Mouse (Mus musculus): ENCODE measurements around the gene Hsd11b2. TPM values are rescaled to one million over a fixed set of nuclear protein-coding genes. Genes with fewer than 3 reads are reported as not detected.

Hsd11b2 gene
- total and polyA plus RNA-seq, 3 experiments: not detected

- Histone ChIP-seq H3K9me3 (replicated peaks) (no peaks in the 10 kb centered on the region), H3K4me1 (ENCODE audit: insufficient read depth, low read depth, low read length) (no peaks in the 10 kb centered on the region), H3K4me3 (ENCODE audit: low read depth, low read length) (no peak within 1 kb of the TSS), H3K27me3 (ENCODE audit: insufficient read depth, low read length) (peaks cover 52% of the 10 kb centered on the region), H3K36me3 (replicated peaks) (no peaks in the 10 kb centered on the region)
- DNase-seq (ENCODE audit: low spot score): no peak
- TF ChIP-seq TAL1 (conservative IDR thresholded peaks at IDR 0.05; ENCODE audit: low read depth, low read length) (no peak), GATA2 (IDR thresholded peaks at IDR 0.05; ENCODE audit: borderline replicate concordance, low read depth, low read length) (no peak), GATA1 (IDR thresholded peaks at IDR 0.05; ENCODE audit: borderline replicate concordance, low read length) (no peak), POLR2AphosphoS5 (IDR thresholded peaks at IDR 0.05; ENCODE audit: insufficient replicate concordance, low read depth, low read length) (no peak), CTCF (IDR thresholded peaks at IDR 0.05; ENCODE audit: low read depth, low read length) (no peak)
- no peak for ATAC-seq (ENCODE audit: extremely low read depth, insufficient number of reproducible peaks, low FRiP score, poor library complexity, severe bottlenecking)
Observed at GRCm38 (mm10) chr8:105471314-105472015, 47.1 kb upstream of the Hsd11b2 start, which contains the start of gene Tppp3. Gene Tppp3 (minus strand): TSS chr8:105471526.

- TF ChIP-seq CTCF (IDR thresholded peaks at IDR 0.05; ENCODE audit: low read depth, low read length): no peak
- TF ChIP-seq GATA1 (IDR thresholded peaks at IDR 0.05; ENCODE audit: borderline replicate concordance, low read length): no peak
- no peak for TF ChIP-seq GATA2 (IDR thresholded peaks at IDR 0.05; ENCODE audit: borderline replicate concordance, low read depth, low read length)
- no peak for TF ChIP-seq POLR2AphosphoS5 (IDR thresholded peaks at IDR 0.05; ENCODE audit: insufficient replicate concordance, low read depth, low read length)
- no peak for TF ChIP-seq TAL1 (conservative IDR thresholded peaks at IDR 0.05; ENCODE audit: low read depth, low read length)
- H3K27me3 ChIP-seq (ENCODE audit: insufficient read depth, low read length): peaks cover 58% of the 10 kb centered on the region
Observed at GRCm38 (mm10) chr8:105472414-105472932, 46.1 kb upstream of the Hsd11b2 start.

GRCm38 (mm10) chr8:105472983-105473382 lies 45.6 kb upstream of the Hsd11b2 start:
- ATAC-seq (ENCODE audit: extremely low read depth, insufficient number of reproducible peaks, low FRiP score, poor library complexity, severe bottlenecking): no peak
- Histone ChIP-seq H3K27me3 (ENCODE audit: insufficient read depth, low read length) (peaks cover 61% of the 10 kb centered on the region), H3K9me3 (replicated peaks) (no peaks in the 10 kb centered on the region), H3K4me3 (ENCODE audit: low read depth, low read length) (no peak overlapping the region), H3K36me3 (replicated peaks) (no peaks in the 10 kb centered on the region), H3K4me1 (ENCODE audit: insufficient read depth, low read depth, low read length) (no peaks in the 10 kb centered on the region)
- TF ChIP-seq POLR2AphosphoS5 (IDR thresholded peaks at IDR 0.05; ENCODE audit: insufficient replicate concordance, low read depth, low read length) (no peak), GATA1 (IDR thresholded peaks at IDR 0.05; ENCODE audit: borderline replicate concordance, low read length) (no peak)
- DNase-seq (ENCODE audit: low spot score): no peak

More at GRCm38 (mm10) chr8:105472414-105472932, 46.1 kb upstream of the Hsd11b2 start:
- DNase-seq (ENCODE audit: low spot score) (no peak), ATAC-seq (ENCODE audit: extremely low read depth, insufficient number of reproducible peaks, low FRiP score, poor library complexity, severe bottlenecking) (no peak)
- Histone ChIP-seq H3K4me3 (ENCODE audit: low read depth, low read length) (no peak overlapping the region), H3K4me1 (ENCODE audit: insufficient read depth, low read depth, low read length) (no peaks in the 10 kb centered on the region), H3K9me3 (replicated peaks) (no peaks in the 10 kb centered on the region), H3K36me3 (replicated peaks) (no peaks in the 10 kb centered on the region)

GRCm38 (mm10) chr8:105473816-105474606 lies 44.5 kb upstream of the Hsd11b2 start:
- TF ChIP-seq GATA1 (IDR thresholded peaks at IDR 0.05; ENCODE audit: borderline replicate concordance, low read length) (no peak), GATA2 (IDR thresholded peaks at IDR 0.05; ENCODE audit: borderline replicate concordance, low read depth, low read length) (no peak), TAL1 (conservative IDR thresholded peaks at IDR 0.05; ENCODE audit: low read depth, low read length) (no peak), CTCF (IDR thresholded peaks at IDR 0.05; ENCODE audit: low read depth, low read length) (no peak)
- no peak for DNase-seq (ENCODE audit: low spot score)
- Histone ChIP-seq H3K4me1 (ENCODE audit: insufficient read depth, low read depth, low read length) (no peaks in the 10 kb centered on the region), H3K27me3 (ENCODE audit: insufficient read depth, low read length) (peaks cover 66% of the 10 kb centered on the region), H3K4me3 (ENCODE audit: low read depth, low read length) (no peak overlapping the region), H3K9me3 (replicated peaks) (no peaks in the 10 kb centered on the region), H3K36me3 (replicated peaks) (no peaks in the 10 kb centered on the region)
- no peak for ATAC-seq (ENCODE audit: extremely low read depth, insufficient number of reproducible peaks, low FRiP score, poor library complexity, severe bottlenecking)

GRCm38 (mm10) chr8:105474680-105475079 lies 43.9 kb upstream of the Hsd11b2 start:
- peaks cover 68% of the 10 kb centered on the region for H3K27me3 ChIP-seq (ENCODE audit: insufficient read depth, low read length)
- H3K4me1 ChIP-seq (ENCODE audit: insufficient read depth, low read depth, low read length): no peaks in the 10 kb centered on the region
- TF ChIP-seq CTCF (IDR thresholded peaks at IDR 0.05; ENCODE audit: low read depth, low read length): no peak
- ATAC-seq (ENCODE audit: extremely low read depth, insufficient number of reproducible peaks, low FRiP score, poor library complexity, severe bottlenecking) (no peak), DNase-seq (ENCODE audit: low spot score) (no peak)
- H3K4me3 ChIP-seq (ENCODE audit: low read depth, low read length): no peak overlapping the region
- no peaks in the 10 kb centered on the region for H3K9me3 ChIP-seq (replicated peaks)
- no peaks in the 10 kb centered on the region for H3K36me3 ChIP-seq (replicated peaks)

- TF ChIP-seq CTCF (IDR thresholded peaks at IDR 0.05; ENCODE audit: low read depth, low read length) (no peak), GATA2 (IDR thresholded peaks at IDR 0.05; ENCODE audit: borderline replicate concordance, low read depth, low read length) (no peak), GATA1 (IDR thresholded peaks at IDR 0.05; ENCODE audit: borderline replicate concordance, low read length) (no peak), POLR2AphosphoS5 (IDR thresholded peaks at IDR 0.05; ENCODE audit: insufficient replicate concordance, low read depth, low read length) (no peak), TAL1 (conservative IDR thresholded peaks at IDR 0.05; ENCODE audit: low read depth, low read length) (no peak)
- no peaks in the 10 kb centered on the region for H3K36me3 ChIP-seq (replicated peaks)
- ATAC-seq (ENCODE audit: extremely low read depth, insufficient number of reproducible peaks, low FRiP score, poor library complexity, severe bottlenecking) (no peak), DNase-seq (ENCODE audit: low spot score) (no peak)
- no peak overlapping the region for H3K4me3 ChIP-seq (ENCODE audit: low read depth, low read length)
- H3K4me1 ChIP-seq (ENCODE audit: insufficient read depth, low read depth, low read length): no peaks in the 10 kb centered on the region
- no peaks in the 10 kb centered on the region for H3K9me3 ChIP-seq (replicated peaks)
- peaks cover 70% of the 10 kb centered on the region for H3K27me3 ChIP-seq (ENCODE audit: insufficient read depth, low read length)
Observed at GRCm38 (mm10) chr8:105475254-105475653, 43.3 kb upstream of the Hsd11b2 start.

Measured in G1E (cell line).